Mouse (Mus musculus): ENCODE measurements around the gene Aldh1b1. TPM values are rescaled to one million over a fixed set of nuclear protein-coding genes. Genes with fewer than 3 reads are reported as not detected.

The Aldh1b1 gene
- polyA plus RNA-seq, 1 experiment = 4.2 TPM

DNA sequence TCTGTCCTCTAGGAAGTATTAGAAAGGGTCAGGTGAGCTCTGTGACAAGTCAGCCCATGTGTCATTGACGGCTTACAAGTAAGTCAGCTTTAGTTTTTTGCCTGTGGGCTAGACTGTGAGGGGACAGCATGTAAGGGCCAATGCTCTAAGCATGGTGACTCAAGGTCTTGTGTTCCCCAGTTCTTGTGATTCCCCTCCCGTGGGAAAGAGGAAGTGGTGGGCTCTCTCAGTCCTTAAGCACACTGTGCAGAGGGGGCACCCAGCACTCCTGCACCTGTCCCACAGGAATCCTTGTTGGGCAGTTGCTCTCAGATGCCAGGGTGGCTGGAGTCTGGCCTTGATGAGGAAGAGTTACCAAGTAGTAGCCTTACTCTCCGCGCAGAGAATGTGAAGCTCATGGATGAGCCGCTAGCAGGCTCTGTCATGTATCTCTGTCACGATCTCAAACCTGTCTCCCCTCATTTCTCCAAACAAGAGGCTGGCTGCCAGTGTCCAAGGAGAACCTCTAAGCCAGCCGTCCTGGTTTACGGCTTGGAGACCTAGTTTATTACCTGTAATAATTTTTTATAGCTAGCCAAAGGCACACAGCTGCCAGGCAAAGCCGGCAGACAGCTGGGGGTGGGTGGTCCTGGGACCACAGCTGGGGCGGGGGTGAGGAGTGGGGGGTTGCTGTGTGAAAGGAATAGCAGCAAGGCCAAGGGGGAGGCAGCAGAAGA lies 49.4 kb downstream of the Aldh1b1 start, which contains the start of gene Stra6l:
TSS of gene Stra6l (plus strand) at position 556 of the 716 bp plus-strand sequence.
- WGBS = 27% methylated on average over 10 of the region's 10 CpGs
- H3K27me3 ChIP-seq (replicated peaks; ENCODE audit: control insufficient read depth, insufficient read depth, low read length) = no peaks in the 10 kb centered on the region
- DNase-seq = no peak
- no peak within 1 kb of the TSS for H3K27ac ChIP-seq (ENCODE audit: insufficient read depth, low read depth, low read length)
- H3K4me3 ChIP-seq (ENCODE audit: insufficient read depth, low read depth, low read length) = no peak within 1 kb of the TSS
- TF ChIP-seq POLR2A (IDR thresholded peaks at IDR 0.05; ENCODE audit: low read depth, low read length) (no peak), CTCF (conservative IDR thresholded peaks at IDR 0.05; ENCODE audit: insufficient read depth, insufficient read length, low read depth, low read length) (no peak)
- peaks cover 11% of the 10 kb centered on the region; the same call in 1 of the 2 replicates for H3K4me1 ChIP-seq (ENCODE audit: control insufficient read depth, insufficient read depth, low read length)
- no peaks in the 10 kb centered on the region for H3K36me3 ChIP-seq (ENCODE audit: control insufficient read depth, insufficient read depth, low read length)

DNA sequence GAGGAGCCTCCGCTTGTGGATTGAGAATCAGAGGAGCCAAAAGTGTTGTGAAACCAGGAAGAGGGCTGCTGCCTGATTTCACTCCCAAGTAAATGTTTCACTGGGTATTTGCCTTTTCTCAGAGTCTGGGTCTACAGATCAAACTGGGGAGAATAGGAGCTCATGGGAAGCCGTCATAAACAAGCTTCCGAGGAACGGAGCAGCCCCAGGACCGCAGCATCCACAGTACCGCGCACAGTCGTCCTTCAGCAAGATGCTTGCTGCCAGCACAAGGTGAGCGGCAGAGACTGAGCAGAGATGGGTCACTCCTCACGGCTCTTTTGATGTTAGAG lies 50.0 kb downstream of the Aldh1b1 start:
- Histone ChIP-seq H3K4me3 (ENCODE audit: insufficient read depth, low read depth, low read length) (no peak overlapping the region), H3K27me3 (replicated peaks; ENCODE audit: control insufficient read depth, insufficient read depth, low read length) (no peaks in the 10 kb centered on the region), H3K4me1 (ENCODE audit: control insufficient read depth, insufficient read depth, low read length) (peaks cover 11% of the 10 kb centered on the region; the same call in 1 of the 2 replicates), H3K36me3 (ENCODE audit: control insufficient read depth, insufficient read depth, low read length) (no peaks in the 10 kb centered on the region), H3K27ac (ENCODE audit: insufficient read depth, low read depth, low read length) (no peak overlapping the region)
- DNase-seq = peak; percentile 40
- TF ChIP-seq CTCF (conservative IDR thresholded peaks at IDR 0.05; ENCODE audit: insufficient read depth, insufficient read length, low read depth, low read length) (no peak), POLR2A (IDR thresholded peaks at IDR 0.05; ENCODE audit: low read depth, low read length) (no peak)
- WGBS = 17% methylated on average over 10 of the region's 10 CpGs

DNA sequence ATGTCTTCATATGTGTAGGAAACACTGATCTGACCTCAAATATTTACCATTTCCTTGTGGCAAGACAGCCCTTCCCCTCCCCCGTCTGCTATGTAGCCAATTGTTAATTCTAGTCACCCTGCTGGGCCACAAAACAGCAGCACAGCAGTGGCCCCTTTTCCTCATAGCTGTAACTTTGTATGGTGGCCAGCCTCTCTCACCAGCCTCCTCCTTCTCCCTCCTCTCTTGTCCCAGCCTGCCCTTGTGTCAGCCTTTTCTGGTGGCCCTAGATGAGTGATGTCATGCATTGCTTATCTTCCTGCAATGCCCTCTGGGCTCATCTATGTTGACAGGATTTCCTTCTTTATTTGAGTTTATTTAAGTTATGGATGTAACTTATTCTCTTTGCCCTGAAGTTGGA lies 50.6 kb downstream of the Aldh1b1 start:
- no peak for TF ChIP-seq CTCF (conservative IDR thresholded peaks at IDR 0.05; ENCODE audit: insufficient read depth, insufficient read length, low read depth, low read length)
- H3K4me3 ChIP-seq (ENCODE audit: insufficient read depth, low read depth, low read length) = no peak overlapping the region
- no peak for DNase-seq

DNA sequence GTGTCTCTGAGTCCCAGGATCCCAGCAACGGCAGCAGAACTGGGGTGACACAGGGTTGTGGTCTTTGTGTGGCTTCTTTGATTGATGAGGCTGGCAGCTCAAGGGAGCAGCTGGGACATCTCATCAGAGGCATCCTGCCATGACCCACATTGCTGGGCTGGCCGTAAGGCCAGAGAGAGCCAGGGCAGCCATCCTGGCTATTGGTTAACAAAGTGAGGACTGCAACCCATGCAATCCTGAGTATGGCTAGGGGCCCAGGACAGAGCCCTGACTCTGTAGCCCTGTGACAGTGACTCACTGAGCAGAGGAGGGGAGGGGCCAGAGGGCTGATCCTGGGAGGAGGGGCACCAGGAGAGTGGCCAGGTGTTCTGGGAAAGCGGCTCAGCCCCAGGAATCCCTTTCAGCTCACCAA lies 52.8 kb downstream of the Aldh1b1 start:
- H3K4me3 ChIP-seq (ENCODE audit: insufficient read depth, low read depth, low read length) = no peak overlapping the region
- peak; percentile 91 for DNase-seq
- peaks cover 11% of the 10 kb centered on the region; the same call in 1 of the 2 replicates for H3K4me1 ChIP-seq (ENCODE audit: control insufficient read depth, insufficient read depth, low read length)
- H3K27me3 ChIP-seq (replicated peaks; ENCODE audit: control insufficient read depth, insufficient read depth, low read length) = no peaks in the 10 kb centered on the region
- H3K36me3 ChIP-seq (ENCODE audit: control insufficient read depth, insufficient read depth, low read length) = no peaks in the 10 kb centered on the region
- TF ChIP-seq CTCF (conservative IDR thresholded peaks at IDR 0.05; ENCODE audit: insufficient read depth, insufficient read length, low read depth, low read length) (no peak), POLR2A (IDR thresholded peaks at IDR 0.05; ENCODE audit: low read depth, low read length) (no peak)
- WGBS = 28% methylated on average over 3 of the region's 3 CpGs
- H3K27ac ChIP-seq (ENCODE audit: insufficient read depth, low read depth, low read length) = no peak overlapping the region

More for the DNA sequence above, 50.6 kb downstream of the Aldh1b1 start:
- H3K4me1 ChIP-seq (ENCODE audit: control insufficient read depth, insufficient read depth, low read length) = peaks cover 11% of the 10 kb centered on the region; the same call in 1 of the 2 replicates
- H3K27me3 ChIP-seq (replicated peaks; ENCODE audit: control insufficient read depth, insufficient read depth, low read length) = no peaks in the 10 kb centered on the region
- H3K36me3 ChIP-seq (ENCODE audit: control insufficient read depth, insufficient read depth, low read length) = no peaks in the 10 kb centered on the region
- no peak overlapping the region for H3K27ac ChIP-seq (ENCODE audit: insufficient read depth, low read depth, low read length)
- 86% methylated on average over 1 of the region's 1 CpGs for WGBS

DNA sequence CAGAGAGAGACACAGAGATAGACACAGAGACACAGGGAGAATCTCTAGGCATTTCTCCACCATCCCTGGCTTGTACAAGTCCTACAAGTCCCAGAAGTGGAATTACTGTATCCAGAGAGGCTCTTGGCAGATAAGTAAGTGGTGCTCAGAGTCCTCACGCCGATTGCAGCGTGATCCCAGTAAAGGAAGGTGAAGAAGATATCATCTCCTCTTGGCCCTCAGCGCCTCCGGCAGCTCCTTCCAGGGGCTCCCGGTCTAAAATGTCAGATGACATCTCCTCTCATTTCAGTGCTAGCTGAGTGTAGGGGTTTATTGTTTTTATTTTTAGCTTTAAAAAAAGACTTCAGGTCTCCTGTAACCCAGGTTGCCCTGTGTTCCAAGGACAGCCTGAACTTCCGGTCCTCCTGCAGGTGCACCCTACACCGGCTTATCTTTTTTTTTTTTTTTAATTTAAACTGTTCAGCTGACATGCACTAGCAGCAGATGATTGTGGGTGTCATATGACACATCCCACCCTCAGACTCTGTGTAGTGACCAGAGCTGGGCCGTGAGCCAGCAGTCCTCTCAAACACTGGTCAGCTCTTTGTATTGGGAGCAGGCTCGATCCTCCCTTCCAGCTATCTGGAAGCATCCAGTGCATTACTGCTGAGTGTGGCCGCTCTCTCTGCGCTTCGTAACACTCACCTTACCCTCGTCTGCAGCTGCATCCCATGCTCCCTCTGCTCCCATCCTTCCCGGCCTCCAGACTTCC lies 54.8 kb downstream of the Aldh1b1 start:
- TF ChIP-seq CTCF (conservative IDR thresholded peaks at IDR 0.05; ENCODE audit: insufficient read depth, insufficient read length, low read depth, low read length) (no peak), POLR2A (IDR thresholded peaks at IDR 0.05; ENCODE audit: low read depth, low read length) (no peak)
- Histone ChIP-seq H3K27ac (ENCODE audit: insufficient read depth, low read depth, low read length) (no peak overlapping the region), H3K36me3 (ENCODE audit: control insufficient read depth, insufficient read depth, low read length) (no peaks in the 10 kb centered on the region), H3K4me1 (ENCODE audit: control insufficient read depth, insufficient read depth, low read length) (peaks cover 8% of the 10 kb centered on the region; the same call in 1 of the 2 replicates), H3K27me3 (replicated peaks; ENCODE audit: control insufficient read depth, insufficient read depth, low read length) (no peaks in the 10 kb centered on the region), H3K4me3 (ENCODE audit: insufficient read depth, low read depth, low read length) (no peak overlapping the region)
- WGBS = 75% methylated on average over 15 of the region's 15 CpGs
- DNase-seq = no peak

Other genes starting within 250 kb of the Aldh1b1 start
- not detected in 2 replicates for gene Igfbpl1, start 27.9 kb downstream of the Aldh1b1 start, polyA plus RNA-seq (2012; rRNA removed)
- gene Stra6l, start 49.6 kb downstream of the Aldh1b1 start, polyA plus RNA-seq (2012; rRNA removed) = 6.3 and 9.1 TPM in 2 replicates
- gene Ccdc180, start 91.3 kb downstream of the Aldh1b1 start, polyA plus RNA-seq (2012; rRNA removed) = 0.17 and 0.34 TPM in 2 replicates
- gene Tdrd7, start 166.3 kb downstream of the Aldh1b1 start, polyA plus RNA-seq (2012; rRNA removed) = 13.2 and 19.1 TPM in 2 replicates
- gene Tmod1, start 239.9 kb downstream of the Aldh1b1 start, polyA plus RNA-seq (2012; rRNA removed) = 0.80 and 2.3 TPM in 2 replicates

All from kidney, adult 2 months (tissue).